Mouse (Mus musculus): ENCODE results near the gene Hspa1a. TPM values are rescaled to one million over a fixed set of nuclear protein-coding genes. Genes with fewer than 3 reads are reported as not detected.
A peak's percentile ranks its signal among the peaks of the same experiment; 100 is the strongest.
"Not testable (repeated sequence)": the region's sequence is repeated elsewhere in the genome, so short reads cannot be mapped to it uniquely, and the experiment has no call there.

Gene Hspa1a
- polyA plus RNA-seq, 1 experiment from 2014 or later: 1.1 TPM

DNA sequence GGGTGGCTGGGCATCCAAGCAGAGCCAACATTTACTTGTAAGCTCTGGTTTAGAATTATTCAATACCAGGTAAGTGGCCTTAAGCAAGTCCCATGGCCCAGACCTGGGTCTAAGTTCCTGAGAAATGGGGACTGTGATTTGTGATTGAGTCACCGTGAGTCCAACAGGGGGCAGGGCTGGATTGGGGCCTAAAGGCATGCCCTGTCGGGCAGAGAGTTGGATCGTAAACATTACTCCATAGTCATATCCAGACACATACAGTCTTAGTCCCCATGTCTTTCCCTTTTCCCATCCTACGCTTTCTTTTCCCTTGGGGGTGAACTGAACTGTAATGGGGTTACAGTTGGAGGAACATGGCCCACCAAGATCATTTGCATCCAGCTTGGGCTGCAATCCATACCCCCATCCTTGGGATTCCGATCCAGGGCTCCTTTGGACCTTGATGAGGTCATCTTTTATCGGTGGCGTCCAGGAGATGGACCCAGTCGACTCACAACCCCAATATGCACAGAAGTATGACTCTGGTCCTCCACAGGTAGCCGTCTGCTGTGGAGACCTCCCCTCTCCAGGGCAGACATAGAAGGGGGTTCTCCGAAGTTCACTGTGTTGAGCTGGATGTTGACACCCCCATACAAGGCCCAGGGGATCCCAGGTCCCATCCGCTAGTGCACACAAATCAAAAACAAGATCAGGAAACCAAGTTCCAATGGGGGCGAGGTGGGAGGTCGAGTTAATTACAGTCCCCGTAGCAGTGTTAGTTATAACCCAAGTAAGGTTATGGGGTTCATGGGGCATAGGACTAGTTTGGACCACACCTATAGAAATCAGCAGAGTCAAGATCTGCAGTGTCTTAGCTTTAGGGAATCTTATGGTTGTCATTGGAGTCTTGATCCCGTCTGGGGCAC is 26.8 kb upstream of the Hspa1a start:
- Histone ChIP-seq H3K36me3 (peaks cover 54% of the 10 kb centered on the region), H3K27me3 (ENCODE audit: low read depth, poor library complexity, severe bottlenecking) (no peaks in the 10 kb centered on the region), H3K9me3 (replicated peaks) (no peaks in the 10 kb centered on the region), H3K4me1 (peaks cover 41% of the 10 kb centered on the region), H3K27ac (peak overlapping the region; percentile 42; the same call in 1 of the 2 replicates), H3K4me3 (peak overlapping the region; percentile 84; the same call in 1 of the 2 replicates)
- WGBS: 94% methylated on average over 15 of the region's 15 CpGs
- DNase-seq (ENCODE audit: low spot score): no peak

GRCm38 (mm10) chr17:34997142-34997483 is 25.2 kb upstream of the Hspa1a start:
- no peak for DNase-seq (ENCODE audit: low spot score)
- no peak overlapping the region for H3K27ac ChIP-seq
- peaks cover 26% of the 10 kb centered on the region for H3K4me1 ChIP-seq
- H3K27me3 ChIP-seq (ENCODE audit: low read depth, poor library complexity, severe bottlenecking): no peaks in the 10 kb centered on the region
- H3K4me3 ChIP-seq: 0 out of 2 replicates have a peak overlapping the region, but pooled peaks have one; percentile 13
- H3K9me3 ChIP-seq (replicated peaks): no peaks in the 10 kb centered on the region
- 93% methylated on average over 5 of the region's 5 CpGs for WGBS
- H3K36me3 ChIP-seq: peaks cover 56% of the 10 kb centered on the region

DNA sequence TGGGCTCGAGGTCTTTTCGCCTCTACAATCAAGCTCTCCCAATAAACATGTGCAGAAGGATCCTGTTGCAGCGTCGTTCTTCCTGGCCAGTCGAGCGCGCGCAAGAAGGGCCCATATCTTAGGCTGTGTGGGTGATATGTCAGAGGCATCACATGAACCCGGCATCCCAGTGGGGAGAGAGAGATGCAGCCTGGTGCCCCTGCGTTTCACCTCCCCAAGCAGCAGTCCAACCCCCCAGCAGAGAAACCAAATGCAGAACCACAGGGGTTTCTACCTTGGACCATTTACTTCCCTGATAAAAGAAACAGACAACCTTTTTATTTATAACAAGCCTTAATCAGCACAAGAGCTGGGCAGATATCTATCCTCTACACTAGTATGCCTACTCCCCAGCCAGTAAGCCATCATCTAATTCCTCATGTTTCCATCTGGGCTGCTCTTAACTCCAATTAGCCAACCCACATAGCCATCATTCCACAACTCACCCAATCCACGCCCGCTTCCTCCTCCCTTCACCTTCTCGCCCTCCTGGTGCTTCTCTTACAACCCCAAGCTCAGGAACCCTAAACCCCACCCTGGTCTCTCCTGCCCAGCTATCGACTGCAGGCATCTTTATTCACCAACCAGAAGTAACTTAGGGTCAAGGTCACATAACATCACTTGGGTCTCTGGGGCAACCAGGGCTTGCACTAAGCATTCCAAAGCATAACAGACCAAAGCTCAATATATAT is 24.6 kb upstream of the Hspa1a start:
- Histone ChIP-seq H3K9me3 (replicated peaks) (no peaks in the 10 kb centered on the region), H3K36me3 (peaks cover 61% of the 10 kb centered on the region), H3K4me1 (peaks cover 25% of the 10 kb centered on the region), H3K27me3 (ENCODE audit: low read depth, poor library complexity, severe bottlenecking) (no peaks in the 10 kb centered on the region), H3K4me3 (0 out of 2 replicates have a peak overlapping the region, but pooled peaks have one; percentile 13), H3K27ac (no peak overlapping the region)
- 93% methylated on average over 12 of the region's 14 CpGs for WGBS
- no peak for DNase-seq (ENCODE audit: low spot score)

DNA sequence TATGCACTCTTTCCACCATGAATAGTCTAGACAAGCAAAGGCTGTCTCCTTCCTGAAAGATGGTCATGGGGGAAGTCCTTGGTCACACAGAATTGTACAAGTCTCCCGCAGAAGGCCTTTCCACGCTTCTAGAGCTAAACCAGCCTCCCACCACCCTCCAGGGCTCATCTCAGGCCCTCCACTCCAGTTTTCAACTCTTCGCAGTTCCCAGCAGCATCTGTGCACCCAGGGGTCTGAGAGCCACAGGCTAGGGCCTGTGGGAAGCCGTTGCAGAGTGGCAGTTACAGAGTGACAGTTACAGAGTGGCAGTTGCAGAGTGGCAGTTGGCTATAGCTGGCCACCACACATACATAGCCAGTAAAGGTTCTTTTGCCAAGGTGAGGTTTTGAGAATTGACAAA is 24.0 kb upstream of the Hspa1a start:
- Histone ChIP-seq H3K4me1 (peaks cover 25% of the 10 kb centered on the region), H3K36me3 (peaks cover 68% of the 10 kb centered on the region)
- 98% methylated on average over 4 of the region's 4 CpGs for WGBS
- H3K27me3 ChIP-seq (ENCODE audit: low read depth, poor library complexity, severe bottlenecking); DNase-seq (ENCODE audit: low spot score); H3K9me3 ChIP-seq (replicated peaks); H3K4me3 ChIP-seq; H3K27ac ChIP-seq: not testable (repeated sequence)

DNA sequence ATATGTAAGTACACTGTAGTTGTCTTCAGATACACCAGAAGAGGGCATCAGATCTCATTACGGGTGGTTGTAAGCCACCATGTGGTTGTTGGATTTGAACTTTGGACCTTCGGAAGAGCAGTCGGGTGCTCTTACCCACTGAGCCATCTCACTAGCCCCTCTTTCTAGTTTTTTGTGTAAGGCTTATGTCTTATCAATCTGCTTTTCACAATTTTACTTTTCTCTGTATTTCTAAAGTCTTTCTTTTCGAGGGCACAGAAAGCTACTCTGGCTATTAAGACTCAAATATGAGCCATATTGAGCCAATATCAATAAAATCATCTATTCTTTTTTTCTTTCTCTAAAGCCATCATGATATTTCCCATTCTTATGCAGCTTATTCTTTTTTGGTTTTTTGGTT is 23.2 kb upstream of the Hspa1a start:
- 96% methylated on average over 4 of the region's 4 CpGs for WGBS
- not testable (repeated sequence) for H3K4me3 ChIP-seq; H3K9me3 ChIP-seq (replicated peaks); H3K27me3 ChIP-seq (ENCODE audit: low read depth, poor library complexity, severe bottlenecking); DNase-seq (ENCODE audit: low spot score); H3K27ac ChIP-seq
- H3K4me1 ChIP-seq: peaks cover 21% of the 10 kb centered on the region
- H3K36me3 ChIP-seq: peaks cover 75% of the 10 kb centered on the region

GRCm38 (mm10) chr17:34994751-34995150 is 22.8 kb upstream of the Hspa1a start:
- H3K27me3 ChIP-seq (ENCODE audit: low read depth, poor library complexity, severe bottlenecking): no peaks in the 10 kb centered on the region
- no peaks in the 10 kb centered on the region for H3K9me3 ChIP-seq (replicated peaks)
- peaks cover 78% of the 10 kb centered on the region for H3K36me3 ChIP-seq
- no peak overlapping the region for H3K4me3 ChIP-seq
- no peak for DNase-seq (ENCODE audit: low spot score)
- peaks cover 17% of the 10 kb centered on the region for H3K4me1 ChIP-seq
- H3K27ac ChIP-seq: no peak overlapping the region

DNA sequence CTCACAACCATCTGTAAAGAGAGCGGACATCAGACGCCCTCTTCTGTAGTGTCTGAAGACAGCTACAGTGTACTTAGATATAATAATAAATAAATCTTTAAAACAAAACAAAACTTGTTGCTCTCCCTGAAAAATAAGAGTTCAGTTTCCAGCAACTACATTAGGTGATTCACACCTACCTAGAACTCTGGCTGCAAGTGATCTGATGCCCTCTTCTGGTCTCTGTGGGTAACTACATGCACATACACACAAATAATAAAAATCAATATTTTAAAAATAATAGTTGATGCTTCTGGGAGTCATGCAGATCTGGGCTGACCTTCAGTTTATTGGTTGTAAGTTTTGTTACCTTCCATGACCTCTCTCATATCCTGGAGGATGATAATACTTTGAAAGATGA is 12.3 kb upstream of the Hspa1a start:
- DNase-seq (ENCODE audit: low spot score): no peak
- Histone ChIP-seq H3K4me1 (peaks cover 16% of the 10 kb centered on the region), H3K36me3 (peaks cover 50% of the 10 kb centered on the region), H3K27ac (no peak overlapping the region), H3K27me3 (ENCODE audit: low read depth, poor library complexity, severe bottlenecking) (no peaks in the 10 kb centered on the region), H3K9me3 (replicated peaks) (no peaks in the 10 kb centered on the region), H3K4me3 (no peak overlapping the region)
- 78% methylated on average over 2 of the region's 2 CpGs for WGBS

GRCm38 (mm10) chr17:34982328-34982727 is 10.4 kb upstream of the Hspa1a start:
- Histone ChIP-seq H3K4me1 (peaks cover 16% of the 10 kb centered on the region), H3K36me3 (peaks cover 41% of the 10 kb centered on the region), H3K27me3 (ENCODE audit: low read depth, poor library complexity, severe bottlenecking) (no peaks in the 10 kb centered on the region), H3K4me3 (peak overlapping the region; percentile 95), H3K27ac (peak overlapping the region; percentile 99), H3K9me3 (replicated peaks) (no peaks in the 10 kb centered on the region)
- no peak for DNase-seq (ENCODE audit: low spot score)
- WGBS: 0% methylated on average over 15 of the region's 15 CpGs

- DNase-seq (ENCODE audit: low spot score): peak; percentile 92
- peaks cover 16% of the 10 kb centered on the region for H3K4me1 ChIP-seq
- no peaks in the 10 kb centered on the region for H3K27me3 ChIP-seq (ENCODE audit: low read depth, poor library complexity, severe bottlenecking)
- H3K36me3 ChIP-seq: peaks cover 41% of the 10 kb centered on the region
- under 1% methylated on average over 58 of the region's 58 CpGs for WGBS
- peak within 1 kb of the TSS; percentile 95 for H3K4me3 ChIP-seq
- peak within 1 kb of the TSS; percentile 99 for H3K27ac ChIP-seq
- H3K9me3 ChIP-seq (replicated peaks): no peaks in the 10 kb centered on the region
Measured at GRCm38 (mm10) chr17:34981690-34982180, 9.8 kb upstream of the Hspa1a start, which contains the start of gene Lsm2. TSS of gene Lsm2 (plus strand) at chr17:34981862.

DNA sequence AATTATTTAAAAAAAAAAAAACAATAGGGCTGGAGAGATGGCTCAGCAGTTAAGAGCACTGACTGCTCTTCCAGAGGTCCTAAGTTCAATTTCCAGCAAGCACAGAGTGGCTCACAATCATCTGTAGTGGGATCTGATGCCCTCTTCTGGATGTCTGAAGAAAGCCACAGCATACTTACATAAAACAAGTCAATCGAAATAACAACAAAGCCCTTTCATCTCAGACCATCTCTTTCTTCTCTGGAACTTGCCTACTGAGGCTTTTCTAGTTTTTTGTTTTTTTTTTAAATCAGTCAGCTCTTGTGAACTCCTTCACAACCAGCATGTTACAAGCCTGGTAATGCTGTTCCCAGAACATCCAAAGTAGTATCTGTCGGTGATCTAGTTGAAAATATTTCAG is 8.7 kb upstream of the Hspa1a start:
- WGBS: 37% methylated on average over 2 of the region's 2 CpGs
- no peaks in the 10 kb centered on the region for H3K27me3 ChIP-seq (ENCODE audit: low read depth, poor library complexity, severe bottlenecking)
- H3K4me1 ChIP-seq: peaks cover 16% of the 10 kb centered on the region
- no peak for DNase-seq (ENCODE audit: low spot score)
- peak overlapping the region; percentile 99 for H3K27ac ChIP-seq
- peaks cover 32% of the 10 kb centered on the region for H3K36me3 ChIP-seq
- peak overlapping the region; percentile 95 for H3K4me3 ChIP-seq
- no peaks in the 10 kb centered on the region for H3K9me3 ChIP-seq (replicated peaks)

- Histone ChIP-seq H3K36me3 (peaks cover 21% of the 10 kb centered on the region), H3K27me3 (ENCODE audit: low read depth, poor library complexity, severe bottlenecking) (no peaks in the 10 kb centered on the region), H3K4me1 (peaks cover 16% of the 10 kb centered on the region), H3K9me3 (replicated peaks) (no peaks in the 10 kb centered on the region), H3K27ac (no peak overlapping the region), H3K4me3 (no peak overlapping the region)
- 95% methylated on average over 4 of the region's 4 CpGs for WGBS
- DNase-seq (ENCODE audit: low spot score): no peak
Measured at GRCm38 (mm10) chr17:34979631-34980030, 7.7 kb upstream of the Hspa1a start.

GRCm38 (mm10) chr17:34978239-34978638 is 6.3 kb upstream of the Hspa1a start:
- H3K4me1 ChIP-seq: peaks cover 16% of the 10 kb centered on the region
- WGBS: 88% methylated on average over 27 of the region's 27 CpGs

DNA sequence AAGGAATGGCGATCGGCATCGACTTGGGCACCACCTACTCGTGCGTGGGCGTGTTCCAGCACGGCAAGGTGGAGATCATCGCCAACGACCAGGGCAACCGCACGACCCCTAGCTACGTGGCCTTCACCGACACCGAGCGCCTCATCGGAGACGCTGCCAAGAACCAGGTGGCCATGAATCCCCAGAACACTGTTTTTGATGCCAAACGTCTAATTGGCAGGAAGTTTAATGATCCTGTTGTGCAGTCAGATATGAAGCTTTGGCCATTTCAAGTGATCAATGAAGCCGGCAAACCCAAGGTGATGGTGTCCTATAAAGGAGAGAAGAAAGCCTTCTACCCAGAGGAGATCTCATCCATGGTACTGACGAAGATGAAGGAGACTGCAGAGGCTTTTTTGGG is 5.0 kb upstream of the Hspa1a start:
- Histone ChIP-seq H3K36me3 (peaks cover 17% of the 10 kb centered on the region), H3K4me3 (no peak overlapping the region), H3K4me1 (peaks cover 16% of the 10 kb centered on the region), H3K9me3 (replicated peaks) (no peaks in the 10 kb centered on the region), H3K27me3 (ENCODE audit: low read depth, poor library complexity, severe bottlenecking) (peaks cover 11% of the 10 kb centered on the region), H3K27ac (no peak overlapping the region)
- no peak for DNase-seq (ENCODE audit: low spot score)
- WGBS: 94% methylated on average over 20 of the region's 20 CpGs

More at GRCm38 (mm10) chr17:34978239-34978638, 6.3 kb upstream of the Hspa1a start:
- H3K27me3 ChIP-seq (ENCODE audit: low read depth, poor library complexity, severe bottlenecking): peaks cover 7% of the 10 kb centered on the region
- H3K36me3 ChIP-seq: peaks cover 17% of the 10 kb centered on the region
- H3K27ac ChIP-seq: no peak overlapping the region
- no peak overlapping the region for H3K4me3 ChIP-seq
- H3K9me3 ChIP-seq (replicated peaks): no peaks in the 10 kb centered on the region
- DNase-seq (ENCODE audit: low spot score): no peak

Data from limb, embryonic 10.5 days (tissue).